Mouse (Mus musculus): Measurements from ENCODE around the gene Atpaf2. TPM values are rescaled to one million over a fixed set of nuclear protein-coding genes. Genes with fewer than 3 reads are reported as not detected.
A peak's percentile ranks its signal among the peaks of the same experiment; 100 is the strongest.

The Atpaf2 gene
- polyA plus RNA-seq, 1 experiment: 87.7 TPM

DNA sequence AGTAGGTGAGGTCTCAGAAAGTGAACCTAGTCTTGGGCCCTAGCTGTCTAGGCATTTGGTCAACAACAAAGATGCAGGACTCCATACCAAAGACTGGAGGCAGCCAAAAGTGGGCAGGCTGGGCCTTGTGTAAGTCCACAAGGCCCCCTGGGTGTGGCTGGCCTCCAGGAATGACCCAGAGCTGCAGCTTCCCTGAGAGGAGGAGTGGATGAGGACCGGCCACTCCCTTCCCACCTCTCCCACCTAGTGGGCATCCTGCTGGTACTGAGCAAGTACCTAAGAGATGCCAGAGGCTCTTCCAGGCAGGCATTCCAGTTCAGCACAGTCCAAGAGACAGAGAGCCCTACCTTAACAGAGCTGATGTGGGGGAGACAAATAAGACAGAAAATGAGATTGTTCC lies 58.3 kb downstream of the Atpaf2 start:
- Histone ChIP-seq H3K4me1 (ENCODE audit: control insufficient read depth, insufficient read depth, low read length) (no peaks in the 10 kb centered on the region), H3K27ac (ENCODE audit: control insufficient read depth, insufficient read depth, low read depth, low read length) (no peak overlapping the region), H3K27me3 (ENCODE audit: control insufficient read depth, insufficient read depth, low read length) (no peaks in the 10 kb centered on the region), H3K36me3 (ENCODE audit: control insufficient read depth, insufficient read depth, low read length) (peaks cover 4% of the 10 kb centered on the region), H3K4me3 (ENCODE audit: control insufficient read depth, low read depth, low read length) (no peak overlapping the region)
- TF ChIP-seq POLR2A (IDR thresholded peaks at IDR 0.05; ENCODE audit: control insufficient read depth, low read depth, low read length) (no peak), CTCF (IDR thresholded peaks at IDR 0.05; ENCODE audit: control insufficient read depth, insufficient read depth, insufficient replicate concordance, low read depth, low read length) (no peak)

DNA sequence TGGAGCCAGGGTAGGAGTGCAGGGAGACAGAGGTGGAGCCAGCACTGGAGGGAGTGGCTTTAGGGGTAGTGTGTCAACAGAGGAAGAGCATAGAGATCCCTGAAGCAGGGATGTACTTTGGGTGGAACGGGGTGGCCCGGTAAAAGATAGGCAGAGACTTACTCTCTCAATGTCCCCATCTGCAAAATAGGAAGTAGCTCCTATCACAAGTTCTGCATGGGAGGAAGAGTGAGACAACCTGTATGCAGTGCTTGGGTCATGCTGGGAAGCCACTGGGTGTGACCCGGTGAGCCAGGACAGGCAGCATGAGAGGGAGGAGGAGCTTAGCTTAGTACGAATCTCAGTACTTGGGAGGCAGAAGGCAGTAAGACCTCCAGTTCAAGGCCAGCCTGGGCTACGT lies 59.1 kb downstream of the Atpaf2 start:
- no peak for TF ChIP-seq CTCF (IDR thresholded peaks at IDR 0.05; ENCODE audit: control insufficient read depth, insufficient read depth, insufficient replicate concordance, low read depth, low read length)
- no peak for TF ChIP-seq POLR2A (IDR thresholded peaks at IDR 0.05; ENCODE audit: control insufficient read depth, low read depth, low read length)
- Histone ChIP-seq H3K36me3 (ENCODE audit: control insufficient read depth, insufficient read depth, low read length) (peaks cover 2% of the 10 kb centered on the region; the same call in 1 of the 2 replicates), H3K4me1 (ENCODE audit: control insufficient read depth, insufficient read depth, low read length) (no peaks in the 10 kb centered on the region)

DNA sequence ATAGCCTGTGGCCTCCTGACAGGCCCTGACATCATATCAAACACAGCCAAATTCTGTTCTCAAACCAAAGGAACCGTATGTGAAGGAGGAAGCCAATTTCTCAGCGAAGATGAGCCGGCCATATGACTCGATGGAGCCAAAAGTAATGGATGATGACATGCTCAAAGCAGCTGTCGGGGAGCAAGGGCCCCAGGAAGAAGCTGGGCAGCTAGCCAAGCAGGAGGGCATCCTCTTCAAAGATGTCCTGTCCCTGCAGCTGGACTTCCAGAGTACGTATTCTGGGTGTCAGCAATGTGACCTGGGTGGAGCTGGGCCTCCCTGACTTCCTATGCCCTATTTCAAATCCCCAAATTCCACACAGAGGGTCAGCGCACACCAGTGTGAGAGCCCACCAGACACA lies 59.7 kb downstream of the Atpaf2 start:
- Histone ChIP-seq H3K27me3 (ENCODE audit: control insufficient read depth, insufficient read depth, low read length) (no peaks in the 10 kb centered on the region), H3K4me1 (ENCODE audit: control insufficient read depth, insufficient read depth, low read length) (no peaks in the 10 kb centered on the region), H3K36me3 (ENCODE audit: control insufficient read depth, insufficient read depth, low read length) (peaks cover 2% of the 10 kb centered on the region; the same call in 1 of the 2 replicates), H3K4me3 (ENCODE audit: control insufficient read depth, low read depth, low read length) (no peak overlapping the region), H3K27ac (ENCODE audit: control insufficient read depth, insufficient read depth, low read depth, low read length) (no peak overlapping the region)
- no peak for TF ChIP-seq POLR2A (IDR thresholded peaks at IDR 0.05; ENCODE audit: control insufficient read depth, low read depth, low read length)
- TF ChIP-seq CTCF (IDR thresholded peaks at IDR 0.05; ENCODE audit: control insufficient read depth, insufficient read depth, insufficient replicate concordance, low read depth, low read length): no peak

More for the DNA sequence above, 59.1 kb downstream of the Atpaf2 start:
- Histone ChIP-seq H3K27ac (ENCODE audit: control insufficient read depth, insufficient read depth, low read depth, low read length) (no peak overlapping the region), H3K4me3 (ENCODE audit: control insufficient read depth, low read depth, low read length) (no peak overlapping the region), H3K27me3 (ENCODE audit: control insufficient read depth, insufficient read depth, low read length) (no peaks in the 10 kb centered on the region)

- Histone ChIP-seq H3K36me3 (ENCODE audit: control insufficient read depth, insufficient read depth, low read length) (peaks cover 2% of the 10 kb centered on the region; the same call in 1 of the 2 replicates), H3K4me3 (ENCODE audit: control insufficient read depth, low read depth, low read length) (no peak overlapping the region), H3K27me3 (ENCODE audit: control insufficient read depth, insufficient read depth, low read length) (no peaks in the 10 kb centered on the region), H3K27ac (ENCODE audit: control insufficient read depth, insufficient read depth, low read depth, low read length) (no peak overlapping the region), H3K4me1 (ENCODE audit: control insufficient read depth, insufficient read depth, low read length) (peaks cover under 1% of the 10 kb centered on the region; the same call in 1 of the 2 replicates)
- TF ChIP-seq CTCF (IDR thresholded peaks at IDR 0.05; ENCODE audit: control insufficient read depth, insufficient read depth, insufficient replicate concordance, low read depth, low read length) (no peak), POLR2A (IDR thresholded peaks at IDR 0.05; ENCODE audit: control insufficient read depth, low read depth, low read length) (no peak)
These were observed 61.1 kb downstream of the Atpaf2 start for GRCm38 (mm10) chr11:60357116-60357515.

DNA sequence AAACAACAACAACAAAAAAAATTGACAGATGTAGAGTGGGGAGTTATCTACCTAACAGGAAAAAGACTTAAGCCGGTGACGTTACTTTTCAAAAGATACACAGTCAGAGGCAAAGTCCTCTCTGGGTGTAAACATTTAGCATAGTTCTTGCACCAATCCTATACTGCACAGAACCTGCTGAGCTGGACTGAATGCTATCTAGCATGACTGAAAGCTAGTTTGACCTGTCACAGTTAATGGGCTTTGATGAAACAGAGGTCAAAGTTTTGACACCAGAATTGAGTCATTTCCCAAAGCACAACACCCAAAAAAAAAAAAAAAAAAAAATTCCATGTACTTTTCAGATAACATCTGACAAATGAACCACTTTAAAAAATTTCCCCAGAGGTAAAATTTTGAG lies 62.3 kb downstream of the Atpaf2 start:
- Histone ChIP-seq H3K27me3 (ENCODE audit: control insufficient read depth, insufficient read depth, low read length) (no peaks in the 10 kb centered on the region), H3K36me3 (ENCODE audit: control insufficient read depth, insufficient read depth, low read length) (peaks cover 2% of the 10 kb centered on the region; the same call in 1 of the 2 replicates)

DNA sequence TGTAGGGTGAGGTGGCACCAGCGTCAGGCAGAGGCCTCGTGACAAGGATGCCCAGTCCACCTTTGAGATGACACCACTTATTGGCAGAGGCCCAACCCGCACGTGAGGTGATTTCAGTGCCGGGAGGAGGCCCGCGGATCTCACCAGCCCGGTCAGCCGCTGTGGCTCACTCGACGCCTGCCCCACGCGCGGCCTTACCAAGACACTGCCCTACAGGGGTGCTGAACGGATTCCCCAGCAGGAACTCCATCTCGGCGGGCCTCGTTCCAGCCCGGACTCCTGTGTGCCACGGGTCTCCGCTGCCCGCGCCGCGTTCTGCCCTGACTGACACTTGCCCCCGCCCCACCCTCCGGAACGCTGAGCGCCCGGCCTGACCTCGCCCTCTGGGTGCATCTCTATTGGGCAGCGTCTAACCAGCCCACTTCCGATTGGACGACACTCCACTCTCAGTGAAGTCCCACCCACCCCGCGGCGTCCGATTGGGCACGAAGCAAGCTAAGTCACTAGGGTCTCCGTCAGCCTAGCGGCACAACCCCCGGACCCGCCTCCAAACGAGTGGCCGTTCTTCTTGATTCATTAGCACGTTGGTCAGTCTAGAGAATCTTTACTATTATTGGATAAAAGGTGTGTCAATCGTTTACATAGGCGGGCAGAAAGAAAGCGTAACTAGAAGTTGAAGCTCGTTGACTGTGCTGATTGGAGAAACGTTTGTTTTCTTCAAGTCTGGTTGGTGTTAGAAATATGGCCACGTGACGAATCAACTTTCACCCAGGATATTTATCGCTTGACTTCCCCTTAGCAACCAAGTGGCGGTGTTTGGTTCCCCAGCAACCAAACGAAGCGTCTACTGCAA lies 65.5 kb downstream of the Atpaf2 start, which contains the start of the genes Tom1l2 and Drc3:
Gene Tom1l2 (minus strand): TSS at position 347 of the 853 bp plus-strand sequence.
Gene Drc3 (plus strand): TSS at position 771 of the 853 bp plus-strand sequence.
- peak within 1 kb of the TSS; percentile 90 for H3K4me3 ChIP-seq (ENCODE audit: control insufficient read depth, low read depth, low read length)
- H3K27ac ChIP-seq (ENCODE audit: control insufficient read depth, insufficient read depth, low read depth, low read length): peak within 1 kb of the TSS; percentile 73
- no peaks in the 10 kb centered on the region for H3K27me3 ChIP-seq (ENCODE audit: control insufficient read depth, insufficient read depth, low read length)
- H3K4me1 ChIP-seq (ENCODE audit: control insufficient read depth, insufficient read depth, low read length): peaks cover 8% of the 10 kb centered on the region
- TF ChIP-seq POLR2A (IDR thresholded peaks at IDR 0.05; ENCODE audit: control insufficient read depth, low read depth, low read length): no peak
- TF ChIP-seq CTCF (IDR thresholded peaks at IDR 0.05; ENCODE audit: control insufficient read depth, insufficient read depth, insufficient replicate concordance, low read depth, low read length): no peak
- no peaks in the 10 kb centered on the region for H3K36me3 ChIP-seq (ENCODE audit: control insufficient read depth, insufficient read depth, low read length)

More for the DNA sequence above, 62.3 kb downstream of the Atpaf2 start:
- no peak for TF ChIP-seq CTCF (IDR thresholded peaks at IDR 0.05; ENCODE audit: control insufficient read depth, insufficient read depth, insufficient replicate concordance, low read depth, low read length)
- TF ChIP-seq POLR2A (IDR thresholded peaks at IDR 0.05; ENCODE audit: control insufficient read depth, low read depth, low read length): no peak
- Histone ChIP-seq H3K27ac (ENCODE audit: control insufficient read depth, insufficient read depth, low read depth, low read length) (no peak overlapping the region), H3K4me3 (ENCODE audit: control insufficient read depth, low read depth, low read length) (no peak overlapping the region), H3K4me1 (ENCODE audit: control insufficient read depth, insufficient read depth, low read length) (peaks cover 8% of the 10 kb centered on the region)

DNA sequence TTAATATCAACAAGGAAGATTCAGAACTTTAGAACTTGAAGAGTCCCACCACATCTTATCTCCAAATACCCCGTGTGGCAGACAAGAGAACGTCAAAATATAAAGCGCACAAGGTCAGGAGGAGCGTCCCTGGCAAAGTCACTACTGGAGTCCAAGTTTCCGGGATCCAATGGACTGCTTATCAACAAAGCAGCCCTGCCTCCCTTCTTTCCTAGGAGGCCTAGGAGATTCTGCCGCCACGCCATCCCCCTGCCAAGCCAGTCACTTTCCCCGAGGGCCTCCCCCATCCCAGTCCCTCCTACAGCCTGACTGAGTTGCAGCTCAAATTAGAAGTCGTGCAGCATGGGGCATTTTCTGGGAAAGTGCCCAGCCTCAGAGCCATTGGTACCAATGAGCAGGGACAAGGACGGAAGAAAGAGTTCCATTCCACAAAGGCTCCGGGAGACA lies 66.3 kb downstream of the Atpaf2 start:
- Histone ChIP-seq H3K27ac (ENCODE audit: control insufficient read depth, insufficient read depth, low read depth, low read length) (peak overlapping the region; percentile 73; the same call in 1 of the 2 replicates), H3K36me3 (ENCODE audit: control insufficient read depth, insufficient read depth, low read length) (no peaks in the 10 kb centered on the region), H3K4me3 (ENCODE audit: control insufficient read depth, low read depth, low read length) (peak overlapping the region; percentile 90), H3K4me1 (ENCODE audit: control insufficient read depth, insufficient read depth, low read length) (peaks cover 8% of the 10 kb centered on the region), H3K27me3 (ENCODE audit: control insufficient read depth, insufficient read depth, low read length) (no peaks in the 10 kb centered on the region)
- no peak for TF ChIP-seq CTCF (IDR thresholded peaks at IDR 0.05; ENCODE audit: control insufficient read depth, insufficient read depth, insufficient replicate concordance, low read depth, low read length)
- 0 out of 2 replicates have a peak, but pooled peaks have one; percentile 14 for TF ChIP-seq POLR2A (IDR thresholded peaks at IDR 0.05; ENCODE audit: control insufficient read depth, low read depth, low read length)

All from testis, adult 2 months (tissue).